Mouse (Mus musculus): ENCODE measurements around the gene Chd2.

GRCm38 (mm10) chr7:73577888-73578421 is 36.3 kb upstream of the Chd2 start:
- TF ChIP-seq CTCF (IDR thresholded peaks at IDR 0.05; ENCODE audit: low read depth, low read length): no peak
- no peak for TF ChIP-seq POLR2A (IDR thresholded peaks at IDR 0.05; ENCODE audit: insufficient read depth, low read length)

All from ES-Bruce4 (cell line).